Mouse (Mus musculus) brain, embryonic 14.5 days (tissue): Measurements from ENCODE around the gene Gm47985.
"Not testable (repeated sequence)": the region's sequence is repeated elsewhere in the genome, so short reads cannot be mapped to it uniquely, and the experiment has no call there.

ENCODE experiments used
- CTCF ChIP-seq: fragments of 200-500 bp; IDR thresholded peaks from 2 replicates; pipeline ENCODE4 v1.5.1; 2012; ENCODE audit warnings: inconsistent platforms, mild to moderate bottlenecking, moderate library complexity, borderline replicate concordance; ENCODE audit not compliant: insufficient read depth, insufficient read length; ENCODE audit errors: extremely low read depth
- POLR2A ChIP-seq: fragments of 200-500 bp; IDR thresholded peaks from 2 replicates; pipeline ENCODE4 v1.6.1; 2012; ENCODE audit warnings: mild to moderate bottlenecking, inconsistent platforms, borderline replicate concordance; ENCODE audit not compliant: poor library complexity, insufficient read depth, insufficient read length, severe bottlenecking; ENCODE audit errors: extremely low read depth

DNA sequence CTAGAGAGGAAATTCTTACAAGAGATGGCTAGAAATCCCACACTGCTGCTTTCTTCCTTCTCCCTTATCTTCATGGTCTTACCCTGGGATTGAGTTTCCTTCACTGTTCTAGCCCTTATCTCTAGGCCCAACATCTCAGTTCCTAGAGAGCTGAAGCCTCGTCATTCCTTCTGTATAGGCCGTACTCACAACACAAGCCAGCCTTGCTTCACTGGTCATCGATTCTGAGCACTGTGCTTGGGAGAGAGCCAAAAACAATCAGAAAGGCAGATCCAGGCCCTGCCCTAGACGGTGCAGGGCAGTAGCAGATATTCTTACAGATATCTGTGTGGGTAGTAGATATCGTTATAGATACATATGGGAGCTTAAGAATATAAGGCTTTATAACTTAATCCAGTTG is 20.4 kb downstream of the Gm47985 start:
- TF ChIP-seq CTCF, POLR2A: not testable (repeated sequence)
